Mouse (Mus musculus) frontal cortex, postnatal 10 days (tissue): Measurements from ENCODE around the gene Rab9.
"Not testable (repeated sequence)": the region's sequence is repeated elsewhere in the genome, so short reads cannot be mapped to it uniquely, and the experiment has no call there.

Source experiments
- DNase-seq, 2 experiments: peaks; one replicate each; pipeline ENCODE4 v3.0.0; 2022; ENCODE audit warnings: low spot score in 2 of 2, mixed read lengths in 1 of 2

Rab9 gene

DNA sequence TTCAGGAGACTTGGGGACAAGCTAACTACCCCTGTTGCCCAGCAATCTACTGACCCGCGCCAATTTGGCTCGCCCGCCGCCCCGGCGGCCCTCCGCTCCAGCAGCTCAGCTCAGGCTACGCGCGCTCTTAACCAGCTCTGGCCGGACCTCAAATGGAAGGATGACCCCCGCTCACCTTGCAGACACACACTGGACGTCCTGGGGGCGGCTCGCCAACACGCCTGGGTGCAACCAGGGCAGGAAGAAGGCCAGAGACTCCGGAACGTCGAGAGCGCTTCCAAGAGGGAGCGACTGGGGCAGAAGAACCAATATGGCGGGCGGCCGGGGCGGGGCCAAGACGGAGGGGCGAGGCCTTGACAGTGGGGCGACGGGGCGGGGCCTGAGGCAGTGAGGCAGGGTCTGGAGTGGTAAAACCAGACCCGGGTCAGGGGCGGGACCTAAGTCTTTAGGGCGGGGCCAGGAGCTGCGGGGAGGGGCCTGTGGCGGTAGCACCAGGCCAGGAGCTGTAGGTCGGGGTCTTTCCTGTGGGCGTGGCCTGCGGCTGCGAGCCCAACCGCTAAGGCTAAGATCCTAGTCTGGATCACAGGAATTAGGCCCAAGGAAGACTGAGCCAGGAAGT lies at the start of gene Rab9:
Rab9 (minus strand) TSS at position 503 of the 619 bp plus-strand sequence.
- DNase-seq = peak; percentile 86 to 89

DNA sequence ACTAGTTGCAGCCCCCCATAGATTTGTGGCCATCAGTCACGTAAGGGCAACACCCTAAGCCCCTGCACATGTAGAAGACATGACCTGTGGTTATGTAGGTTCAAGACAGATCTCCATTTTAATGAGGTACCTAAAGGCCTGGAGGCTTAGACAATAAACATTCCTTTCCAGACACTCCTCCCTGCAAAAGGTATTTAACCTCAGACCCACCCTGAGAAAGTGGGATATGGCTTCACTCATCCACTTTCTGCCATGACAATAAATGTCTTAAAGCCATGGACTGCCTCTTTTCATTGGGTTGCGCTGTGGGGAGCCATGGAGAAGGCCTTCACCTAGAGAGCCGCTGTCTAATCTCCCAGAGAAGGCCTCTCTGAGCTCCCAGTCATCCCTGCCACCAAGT lies 48.5 kb upstream of the Rab9 start:
- DNase-seq = no peak

- no peak for DNase-seq
Measured at GRCm38 (mm10) chrX:166525637-166526315, 46.1 kb upstream of the Rab9 start.

GRCm38 (mm10) chrX:166520782-166521181 lies 41.1 kb upstream of the Rab9 start:
- DNase-seq = no peak

DNA sequence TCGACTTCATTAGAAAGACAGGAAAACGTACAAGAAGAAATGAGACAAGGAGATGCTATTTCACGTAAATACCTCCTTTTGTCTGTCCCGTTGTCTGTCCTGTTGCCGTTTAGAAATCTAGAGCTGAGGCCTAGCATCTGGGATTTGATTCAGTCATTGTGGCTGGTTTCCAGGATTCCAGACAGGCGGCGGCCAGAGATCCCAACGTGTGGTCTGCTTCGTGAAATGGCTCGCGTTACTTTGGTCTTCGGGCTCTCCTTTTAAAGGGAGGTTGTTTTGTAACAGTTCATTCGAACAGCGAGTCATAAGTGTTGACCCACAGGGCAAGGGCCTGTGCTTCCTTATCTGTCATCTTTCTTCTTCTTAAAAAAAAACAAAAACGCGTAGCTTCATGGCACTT lies 38.7 kb upstream of the Rab9 start, which contains the start of gene Tceanc:
Tceanc (minus strand) TSS at position 223 of the 400 bp plus-strand sequence.
- no peak for DNase-seq

DNA sequence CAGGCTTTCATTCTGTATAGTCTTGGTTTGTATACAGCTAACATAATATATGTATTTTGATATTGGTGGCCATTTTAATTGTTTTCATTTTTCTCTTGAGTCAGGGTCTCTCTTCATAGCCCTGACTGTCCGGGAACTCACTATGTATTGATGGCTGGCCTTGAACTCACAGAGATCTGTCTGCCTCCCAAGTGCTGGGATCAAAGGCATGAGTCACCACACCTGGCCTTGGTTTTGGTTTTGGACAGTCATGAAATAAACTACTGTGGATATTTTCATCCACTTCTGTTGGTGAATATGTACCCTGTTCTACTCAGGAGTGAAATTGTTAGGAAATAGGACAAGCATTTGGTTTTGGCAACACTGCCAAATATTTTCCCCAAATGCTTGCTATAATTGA lies 37.0 kb upstream of the Rab9 start:
- no peak for DNase-seq

DNA sequence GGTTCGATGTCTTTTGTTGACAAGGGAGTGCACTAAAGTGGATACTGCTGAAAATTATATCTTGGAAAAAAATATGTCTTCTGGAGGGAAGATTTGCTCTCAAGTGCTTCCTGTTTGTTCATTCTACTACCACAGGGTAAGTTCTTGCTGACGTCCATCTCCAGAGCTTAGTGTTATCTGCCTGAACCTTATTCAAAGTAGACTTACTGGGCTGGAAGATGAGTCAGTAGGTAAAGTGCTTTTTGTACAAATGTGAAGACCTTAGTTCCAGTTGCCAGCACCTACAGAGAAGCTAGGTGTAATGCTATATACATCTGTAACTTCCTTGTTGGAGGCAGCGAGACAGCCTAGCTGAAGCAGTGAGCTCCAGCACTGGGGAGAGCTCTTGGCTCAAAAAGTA lies 36.3 kb upstream of the Rab9 start:
- DNase-seq = no peak

DNA sequence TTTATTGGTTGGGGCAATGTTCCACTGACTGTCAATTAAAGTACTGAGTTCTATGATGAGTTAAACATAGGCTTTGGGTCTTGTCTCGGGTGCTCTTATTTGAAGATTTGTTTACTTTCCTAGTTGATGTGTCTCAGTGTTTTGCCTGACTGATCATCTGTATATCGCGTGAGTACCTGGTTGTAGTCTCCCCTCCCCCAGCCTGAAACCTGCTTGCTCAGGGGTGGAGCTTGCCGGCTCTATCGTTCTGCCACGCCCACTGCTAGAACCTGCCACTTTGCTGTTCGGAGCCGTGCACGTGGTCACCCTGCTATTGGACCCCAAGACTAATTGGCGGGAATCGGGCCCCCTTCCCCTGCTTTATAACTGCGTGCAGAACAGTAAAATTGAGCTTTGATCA lies 34.4 kb upstream of the Rab9 start:
- not testable (repeated sequence) for DNase-seq

DNA sequence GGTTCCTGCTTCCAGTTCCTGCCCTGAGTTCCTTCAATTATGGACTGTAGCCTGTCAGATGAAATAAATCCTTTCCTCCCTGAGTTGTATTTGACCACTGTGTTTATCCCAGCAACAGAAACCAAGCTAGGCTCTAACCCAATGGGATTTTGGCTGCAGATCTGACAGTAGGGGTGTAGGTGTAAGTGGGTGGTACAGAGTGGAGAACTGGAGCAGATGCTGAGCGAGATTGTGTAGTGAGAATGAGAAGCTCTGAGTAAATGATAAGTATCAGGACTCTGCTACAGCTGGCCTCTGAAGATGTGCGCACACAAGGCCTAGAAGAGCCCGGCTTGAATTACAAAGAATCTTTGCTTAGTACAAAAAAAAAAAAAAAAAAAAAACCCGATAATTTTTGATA lies 32.4 kb upstream of the Rab9 start:
- DNase-seq = no peak

DNA sequence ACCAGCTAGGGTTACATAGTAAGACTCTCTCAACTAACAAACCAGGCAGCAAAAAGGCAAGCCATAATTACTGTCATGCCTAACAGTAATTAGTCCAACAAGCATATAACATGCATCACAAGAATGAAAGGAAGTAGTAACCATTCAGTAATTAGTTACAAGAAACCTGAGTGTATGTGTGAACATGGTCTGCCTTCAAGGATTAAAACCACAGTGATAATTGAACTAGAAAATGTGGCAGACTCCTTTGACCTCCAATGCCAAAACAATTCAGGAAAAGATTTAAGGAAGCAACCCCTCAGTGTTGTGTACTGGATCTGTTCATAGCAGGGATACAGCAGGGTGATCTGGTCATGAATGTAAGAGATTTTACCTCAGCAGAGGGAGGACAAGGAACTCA lies 31.4 kb upstream of the Rab9 start:
- DNase-seq = no peak

GRCm38 (mm10) chrX:166509761-166510738 lies 30.4 kb upstream of the Rab9 start:
- DNase-seq = peak; percentile 86 to 87

- no peak for DNase-seq
Measured at GRCm38 (mm10) chrX:166504421-166504820, 24.8 kb upstream of the Rab9 start.

DNA sequence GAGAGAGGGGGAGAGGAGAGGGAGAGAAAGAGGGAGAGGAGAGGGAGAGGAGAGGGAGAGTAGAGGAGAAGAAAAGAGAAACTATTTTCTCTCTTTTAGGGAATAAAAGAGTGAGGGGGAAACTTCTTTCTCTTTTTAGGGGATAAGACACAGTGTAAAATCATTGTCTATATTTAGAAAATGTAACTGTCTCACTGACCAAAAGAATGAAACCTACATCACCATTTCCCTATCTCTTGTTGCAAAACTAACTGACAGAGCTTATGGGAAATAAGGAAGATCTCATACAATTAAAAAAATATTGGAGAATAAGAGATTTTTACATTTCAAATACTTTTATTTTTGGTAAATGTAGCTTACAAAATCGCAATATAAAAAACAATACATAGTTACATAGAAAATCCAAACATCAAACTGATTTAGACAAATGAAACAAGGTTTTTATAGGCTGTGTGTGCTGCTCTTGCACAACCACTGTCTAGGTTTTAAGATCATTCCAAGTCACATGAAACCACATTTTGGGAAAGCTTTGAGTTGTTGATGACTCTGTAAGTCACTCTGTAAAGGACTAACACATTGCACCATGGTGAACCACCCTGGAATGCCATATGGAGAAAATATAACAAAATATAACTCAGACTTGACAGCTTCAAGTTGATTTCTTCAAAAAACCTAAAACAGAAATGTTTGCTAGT lies 20.0 kb upstream of the Rab9 start:
- no peak for DNase-seq

- DNase-seq = no peak
Measured at GRCm38 (mm10) chrX:166497771-166498170, 18.1 kb upstream of the Rab9 start.

GRCm38 (mm10) chrX:166495052-166495451 lies 15.4 kb upstream of the Rab9 start:
- no peak for DNase-seq

DNA sequence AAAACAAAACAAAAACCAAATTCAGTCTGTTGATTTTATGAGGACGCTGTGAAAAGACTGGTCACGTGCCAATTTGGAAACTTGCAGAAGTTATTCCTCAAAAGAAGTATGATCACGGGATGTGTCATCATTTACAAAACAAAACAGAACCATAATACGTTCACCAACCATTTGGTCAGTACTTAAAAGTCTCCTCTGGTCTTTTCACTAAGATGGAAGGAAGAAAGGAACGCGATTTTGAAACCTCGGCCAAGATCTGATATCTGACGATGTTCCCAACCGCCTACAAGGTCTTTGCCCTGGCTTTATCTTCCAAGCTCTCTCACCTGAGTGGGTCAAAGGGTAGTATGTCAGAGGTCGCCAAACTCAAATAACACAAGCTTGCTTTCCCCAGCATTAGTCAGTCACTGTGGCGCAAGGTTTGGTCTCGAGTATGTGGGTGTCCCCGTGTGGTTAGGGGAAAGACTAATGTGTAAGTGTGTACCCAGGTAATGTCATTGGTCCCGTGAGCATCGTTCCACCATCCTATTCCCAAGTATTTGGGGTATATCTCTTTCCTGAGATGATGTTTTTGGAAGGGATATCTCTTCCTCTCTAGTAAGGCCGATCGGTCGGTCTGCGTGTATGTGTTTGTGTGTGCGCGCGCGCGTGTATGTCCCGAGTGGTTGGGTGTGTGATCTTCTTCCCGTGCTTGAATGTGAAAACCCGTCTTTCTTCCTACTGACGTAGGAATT lies 869 bp downstream of the Rab9 start:
- DNase-seq = no peak

GRCm38 (mm10) chrX:166477393-166477792 lies 2.3 kb downstream of the Rab9 start:
- no peak for DNase-seq

DNA sequence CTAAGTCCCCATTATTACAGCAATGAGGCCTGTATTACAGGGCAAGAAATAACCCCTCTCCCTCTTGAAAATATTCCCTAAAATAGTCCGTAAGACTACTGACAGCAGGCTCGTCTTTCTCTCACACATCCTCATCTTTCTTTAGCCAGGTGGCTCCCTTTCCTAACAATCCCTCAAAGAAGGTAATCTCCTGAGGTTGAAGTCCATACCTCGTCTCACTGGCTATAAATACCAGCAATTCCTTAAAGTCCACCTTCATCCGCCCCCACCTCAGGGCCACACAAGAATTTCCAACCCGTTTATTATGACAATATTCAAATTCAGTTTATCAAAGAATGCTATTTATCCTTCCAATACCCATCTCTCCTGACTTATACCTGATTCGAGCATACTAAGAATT lies 7.1 kb downstream of the Rab9 start:
- DNase-seq = no peak

- DNase-seq = no peak
Measured at GRCm38 (mm10) chrX:166468321-166468720, 11.3 kb downstream of the Rab9 start.

DNA sequence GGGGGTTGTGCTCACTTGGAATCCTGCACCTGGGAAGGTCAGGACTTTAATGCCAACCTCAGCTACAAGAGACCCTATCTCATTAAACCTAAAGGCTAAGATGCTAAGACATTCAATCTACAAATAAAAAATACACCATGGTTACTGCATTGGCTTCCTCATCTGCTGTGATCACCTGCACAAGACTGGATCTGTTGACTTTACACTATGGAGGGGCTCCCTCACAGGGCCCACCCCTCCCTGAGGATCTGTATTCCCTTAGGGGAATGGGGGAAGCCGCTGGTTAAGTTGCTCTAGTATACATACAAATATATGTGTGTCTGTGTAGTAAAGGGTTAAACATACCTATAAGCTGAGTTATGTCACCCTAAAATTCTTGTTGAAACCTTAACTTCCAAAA lies 24.1 kb downstream of the Rab9 start:
- DNase-seq = no peak

DNA sequence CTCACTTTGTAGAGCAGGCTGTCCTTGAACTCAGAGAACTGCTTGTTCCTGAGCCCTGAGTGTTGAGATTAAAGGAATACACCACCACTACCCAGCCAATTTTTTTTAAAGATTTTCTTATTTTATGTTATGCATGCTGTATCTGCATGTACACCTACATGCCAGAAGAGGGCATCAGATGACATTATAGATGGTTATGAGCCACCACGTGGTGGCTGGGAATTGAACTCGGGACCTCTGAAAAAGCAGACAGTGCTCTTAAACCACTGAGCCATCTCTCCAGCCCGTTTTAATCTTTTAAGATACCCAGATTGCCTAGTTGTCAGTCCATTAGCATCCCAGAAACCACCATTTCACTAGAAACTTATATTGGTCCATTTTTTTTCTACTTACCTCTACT lies 25.3 kb downstream of the Rab9 start:
- DNase-seq = no peak
